Mouse (Mus musculus): ENCODE measurements around the gene Mex3d. TPM values are rescaled to one million over a fixed set of nuclear protein-coding genes. Genes with fewer than 3 reads are reported as not detected.
"Not testable (repeated sequence)": the region's sequence is repeated elsewhere in the genome, so short reads cannot be mapped to it uniquely, and the experiment has no call there.

Mex3d gene
- total RNA-seq, 2 experiments from 2014 or later: 15.5 to 17.1 TPM

- peak overlapping the region; percentile 56 for H3K4me3 ChIP-seq
- peak overlapping the region; percentile 87 for H3K27ac ChIP-seq
- no peak for DNase-seq (ENCODE audit: low spot score in 2 of 2)
- TF ChIP-seq CTCF (conservative IDR thresholded peaks at IDR 0.05): no peak
These were observed 32.0 kb downstream of the Mex3d start for GRCm38 (mm10) chr10:80355431-80355830.

DNA sequence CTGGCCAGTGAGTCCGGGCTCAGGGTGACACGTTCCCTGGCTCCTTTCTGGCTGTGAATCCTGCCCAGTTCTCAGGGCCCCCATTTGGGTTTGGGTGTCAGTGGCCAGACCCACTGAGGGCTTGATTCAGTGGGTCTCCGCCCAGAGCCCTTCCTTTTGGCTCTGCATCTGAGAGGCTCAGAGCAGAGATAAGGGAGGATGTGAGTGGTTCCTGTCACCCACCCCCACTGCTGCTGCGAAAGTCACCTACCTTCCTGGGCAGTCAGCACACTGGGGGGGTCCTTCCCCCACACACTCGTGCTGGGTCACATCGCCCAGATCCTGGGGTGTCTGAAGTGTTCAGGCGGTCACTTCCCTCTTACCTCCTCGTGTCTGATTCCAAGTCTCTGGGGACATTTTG lies 34.7 kb downstream of the Mex3d start:
- no peak overlapping the region for H3K27ac ChIP-seq
- DNase-seq (ENCODE audit: low spot score in 2 of 2): no peak
- H3K4me3 ChIP-seq: no peak overlapping the region
- no peak for TF ChIP-seq CTCF (conservative IDR thresholded peaks at IDR 0.05)

DNA sequence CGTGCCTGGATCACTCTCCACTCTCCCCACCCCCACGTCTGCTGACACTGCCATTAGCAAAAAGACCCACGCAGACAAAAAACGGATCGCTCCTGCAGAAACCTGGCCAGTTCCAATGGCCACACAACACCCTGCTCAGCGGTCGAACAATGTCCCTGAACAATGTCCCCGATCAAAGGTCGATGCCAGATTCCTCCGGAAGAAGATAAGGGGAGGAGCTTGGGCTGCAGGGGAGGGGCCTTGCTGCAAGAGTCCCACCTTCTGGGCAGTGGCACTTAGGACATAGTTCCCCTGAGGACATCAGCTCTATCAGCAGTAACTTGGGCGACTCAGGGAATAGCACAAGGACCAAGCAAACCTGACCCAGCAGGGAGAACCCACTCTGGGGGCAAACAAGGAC lies 35.6 kb downstream of the Mex3d start:
- TF ChIP-seq CTCF (conservative IDR thresholded peaks at IDR 0.05): no peak
- Histone ChIP-seq H3K27ac (no peak overlapping the region), H3K4me3 (no peak overlapping the region)
- no peak for DNase-seq (ENCODE audit: low spot score in 2 of 2)

GRCm38 (mm10) chr10:80350292-80350691 lies 37.2 kb downstream of the Mex3d start:
- Histone ChIP-seq H3K4me3 (no peak overlapping the region), H3K27ac (no peak overlapping the region)
- DNase-seq (ENCODE audit: low spot score in 2 of 2): peak; percentile 77 to 92
- peak; percentile 99 for TF ChIP-seq CTCF (conservative IDR thresholded peaks at IDR 0.05)

GRCm38 (mm10) chr10:80348981-80349380 lies 38.5 kb downstream of the Mex3d start:
- DNase-seq (ENCODE audit: low spot score in 2 of 2): no peak
- no peak overlapping the region for H3K27ac ChIP-seq
- TF ChIP-seq CTCF (conservative IDR thresholded peaks at IDR 0.05): no peak
- no peak overlapping the region for H3K4me3 ChIP-seq

- TF ChIP-seq CTCF (conservative IDR thresholded peaks at IDR 0.05): peak; percentile 82
- peak within 1 kb of the TSS; percentile 47 for H3K4me3 ChIP-seq
- H3K27ac ChIP-seq: 0 out of 2 replicates have a peak within 1 kb of the TSS, but pooled peaks have one; percentile 14
- no peak for DNase-seq (ENCODE audit: low spot score in 2 of 2)
These were observed 39.1 kb downstream of the Mex3d start, which contains the start of gene Adamtsl5 for GRCm38 (mm10) chr10:80348244-80348781. Gene Adamtsl5, minus strand, starts transcription at chr10:80348412.

GRCm38 (mm10) chr10:80347514-80347967 lies 39.9 kb downstream of the Mex3d start:
- no peak for TF ChIP-seq CTCF (conservative IDR thresholded peaks at IDR 0.05)
- Histone ChIP-seq H3K4me3 (peak overlapping the region; percentile 47; the same call in 1 of the 2 replicates), H3K27ac (0 out of 2 replicates have a peak overlapping the region, but pooled peaks have one; percentile 14)
- no peak for DNase-seq (ENCODE audit: low spot score in 2 of 2)

DNA sequence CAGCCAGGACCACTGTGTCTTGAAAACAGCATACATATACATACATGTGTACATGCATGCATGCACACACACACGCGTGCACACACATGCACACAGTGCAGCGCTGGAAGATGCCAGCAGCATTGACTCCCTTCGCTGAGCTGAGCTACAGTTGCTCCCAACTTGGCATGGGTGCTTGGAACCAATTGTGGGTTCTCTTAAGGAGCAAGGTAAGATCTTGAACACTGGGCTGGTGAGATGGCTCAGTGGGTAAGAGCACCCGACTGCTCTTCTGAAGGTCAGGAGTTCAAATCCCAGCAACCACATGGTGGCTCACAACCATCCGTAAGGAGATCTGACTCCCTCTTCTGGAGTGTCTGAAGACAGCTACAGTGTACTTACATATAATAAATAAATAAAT lies 41.5 kb downstream of the Mex3d start:
- H3K27ac ChIP-seq: not testable (repeated sequence)

GRCm38 (mm10) chr10:80345122-80345521 lies 42.3 kb downstream of the Mex3d start:
- DNase-seq (ENCODE audit: low spot score in 2 of 2): no peak
- Histone ChIP-seq H3K4me3 (no peak overlapping the region), H3K27ac (peak overlapping the region; percentile 82)
- no peak for TF ChIP-seq CTCF (conservative IDR thresholded peaks at IDR 0.05)

More for the DNA sequence above, 41.5 kb downstream of the Mex3d start:
- DNase-seq (ENCODE audit: low spot score in 2 of 2); H3K4me3 ChIP-seq: not testable (repeated sequence)

DNA sequence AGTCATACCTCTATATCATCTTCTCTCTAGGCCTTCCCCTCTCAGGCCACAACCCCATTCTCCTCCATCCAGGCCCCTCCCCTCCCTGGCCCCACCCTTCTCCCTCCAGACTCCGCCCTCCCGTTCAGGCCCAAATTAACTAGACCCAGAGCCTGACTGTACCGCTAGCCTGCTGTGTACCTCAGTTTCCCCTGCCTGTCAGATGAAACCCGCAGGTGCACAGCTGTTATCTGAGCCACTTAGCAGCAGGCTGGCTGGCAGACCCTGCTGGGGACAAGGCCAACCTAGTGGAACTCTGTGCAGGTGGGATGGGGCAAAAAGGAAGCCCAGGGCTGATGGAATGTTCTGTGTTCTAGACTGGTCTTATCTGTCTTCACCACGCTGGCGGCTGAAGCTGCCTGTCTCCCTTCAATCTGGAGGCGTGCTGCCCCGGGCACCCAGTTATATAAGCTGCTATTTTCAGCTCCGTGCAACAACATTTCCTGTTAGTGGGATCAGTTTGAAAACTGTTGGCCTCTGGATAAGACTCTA lies 43.3 kb downstream of the Mex3d start:
- peak in 1 of 2 experiments; percentile 42 for DNase-seq (ENCODE audit: low spot score in 2 of 2)
- Histone ChIP-seq H3K4me3 (peak overlapping the region; percentile 44), H3K27ac (peak overlapping the region; percentile 82)
- TF ChIP-seq CTCF (conservative IDR thresholded peaks at IDR 0.05): no peak

- TF ChIP-seq CTCF (conservative IDR thresholded peaks at IDR 0.05): no peak
- H3K27ac ChIP-seq: peak overlapping the region; percentile 82
- DNase-seq (ENCODE audit: low spot score in 2 of 2): no peak
- H3K4me3 ChIP-seq: peak overlapping the region; percentile 44
These were observed 44.0 kb downstream of the Mex3d start for GRCm38 (mm10) chr10:80343425-80343895.

- H3K4me3 ChIP-seq: peak overlapping the region; percentile 44
- no peak for TF ChIP-seq CTCF (conservative IDR thresholded peaks at IDR 0.05)
- H3K27ac ChIP-seq: peak overlapping the region; percentile 82
- DNase-seq (ENCODE audit: low spot score in 2 of 2): peak in 1 of 2 experiments; percentile 48
These were observed 44.6 kb downstream of the Mex3d start for GRCm38 (mm10) chr10:80342749-80343424.

GRCm38 (mm10) chr10:80342305-80342748 lies 45.1 kb downstream of the Mex3d start:
- Histone ChIP-seq H3K27ac (no peak overlapping the region), H3K4me3 (peak overlapping the region; percentile 44; the same call in 1 of the 2 replicates)
- no peak for DNase-seq (ENCODE audit: low spot score in 2 of 2)
- no peak for TF ChIP-seq CTCF (conservative IDR thresholded peaks at IDR 0.05)

All from layer of hippocampus, adult 2 months (tissue).